Mouse (Mus musculus): ENCODE results near the gene Cd200r1. TPM values are rescaled to one million over a fixed set of nuclear protein-coding genes. Genes with fewer than 3 reads are reported as not detected.
"Not testable (repeated sequence)": the region's sequence is repeated elsewhere in the genome, so short reads cannot be mapped to it uniquely, and the experiment has no call there.

The Cd200r1 gene
- polyA plus RNA-seq, 1 experiment from 2014 or later: 1.7 TPM

- Histone ChIP-seq H3K4me2 (no peak overlapping the region), H3K4me1 (replicated peaks) (no peaks in the 10 kb centered on the region), H3K27ac (ENCODE audit: poor library complexity, severe bottlenecking) (no peak overlapping the region), H3K36me3 (no peaks in the 10 kb centered on the region), H3K9me3 (replicated peaks) (no peaks in the 10 kb centered on the region), H3K4me3 (no peak overlapping the region), H3K27me3 (replicated peaks) (no peaks in the 10 kb centered on the region), H3K9ac (no peak overlapping the region)
- ATAC-seq (ENCODE audit: insufficient number of reproducible peaks, low FRiP score): no peak
- 80% methylated on average over 7 of the region's 7 CpGs for WGBS
Measured at GRCm38 (mm10) chr16:44767506-44767905, 2.0 kb downstream of the Cd200r1 start.

GRCm38 (mm10) chr16:44767967-44768366 lies 2.4 kb downstream of the Cd200r1 start:
- WGBS: 48% methylated on average over 2 of the region's 2 CpGs
- no peaks in the 10 kb centered on the region for H3K9me3 ChIP-seq (replicated peaks)
- H3K27ac ChIP-seq (ENCODE audit: poor library complexity, severe bottlenecking): no peak overlapping the region
- no peaks in the 10 kb centered on the region for H3K27me3 ChIP-seq (replicated peaks)
- no peak overlapping the region for H3K4me2 ChIP-seq
- no peak for ATAC-seq (ENCODE audit: insufficient number of reproducible peaks, low FRiP score)
- no peaks in the 10 kb centered on the region for H3K4me1 ChIP-seq (replicated peaks)
- H3K4me3 ChIP-seq: no peak overlapping the region
- no peaks in the 10 kb centered on the region for H3K36me3 ChIP-seq
- H3K9ac ChIP-seq: no peak overlapping the region

GRCm38 (mm10) chr16:44772577-44772976 lies 7.0 kb downstream of the Cd200r1 start:
- no peak overlapping the region for H3K4me2 ChIP-seq
- no peak overlapping the region for H3K9ac ChIP-seq
- no peaks in the 10 kb centered on the region for H3K27me3 ChIP-seq (replicated peaks)
- no peaks in the 10 kb centered on the region for H3K9me3 ChIP-seq (replicated peaks)
- H3K4me1 ChIP-seq (replicated peaks): no peaks in the 10 kb centered on the region
- 68% methylated on average over 6 of the region's 6 CpGs for WGBS
- no peak overlapping the region for H3K27ac ChIP-seq (ENCODE audit: poor library complexity, severe bottlenecking)
- no peak for ATAC-seq (ENCODE audit: insufficient number of reproducible peaks, low FRiP score)
- no peaks in the 10 kb centered on the region for H3K36me3 ChIP-seq
- H3K4me3 ChIP-seq: no peak overlapping the region

- WGBS: 61% methylated on average over 3 of the region's 3 CpGs
Measured at GRCm38 (mm10) chr16:44773673-44774072, 8.1 kb downstream of the Cd200r1 start.

GRCm38 (mm10) chr16:44774201-44774600 lies 8.7 kb downstream of the Cd200r1 start:
- Histone ChIP-seq H3K36me3 (no peaks in the 10 kb centered on the region), H3K27ac (ENCODE audit: poor library complexity, severe bottlenecking) (no peak overlapping the region), H3K4me2 (no peak overlapping the region), H3K9ac (no peak overlapping the region), H3K27me3 (replicated peaks) (no peaks in the 10 kb centered on the region), H3K4me3 (no peak overlapping the region), H3K4me1 (replicated peaks) (no peaks in the 10 kb centered on the region), H3K9me3 (replicated peaks) (no peaks in the 10 kb centered on the region)
- ATAC-seq (ENCODE audit: insufficient number of reproducible peaks, low FRiP score): no peak
- WGBS: 84% methylated on average over 6 of the region's 6 CpGs

More at GRCm38 (mm10) chr16:44773673-44774072, 8.1 kb downstream of the Cd200r1 start:
- H3K9me3 ChIP-seq (replicated peaks): no peaks in the 10 kb centered on the region
- no peak for ATAC-seq (ENCODE audit: insufficient number of reproducible peaks, low FRiP score)
- no peaks in the 10 kb centered on the region for H3K36me3 ChIP-seq
- no peak overlapping the region for H3K27ac ChIP-seq (ENCODE audit: poor library complexity, severe bottlenecking)
- no peak overlapping the region for H3K4me2 ChIP-seq
- no peaks in the 10 kb centered on the region for H3K27me3 ChIP-seq (replicated peaks)
- H3K4me1 ChIP-seq (replicated peaks): no peaks in the 10 kb centered on the region
- H3K9ac ChIP-seq: no peak overlapping the region
- H3K4me3 ChIP-seq: no peak overlapping the region

- Histone ChIP-seq H3K4me2 (peak overlapping the region; percentile 17; the same call in 1 of the 2 replicates), H3K27ac (ENCODE audit: poor library complexity, severe bottlenecking) (no peak overlapping the region)
- no peak for ATAC-seq (ENCODE audit: insufficient number of reproducible peaks, low FRiP score)
Measured at GRCm38 (mm10) chr16:44778538-44779147, 13.1 kb downstream of the Cd200r1 start.

GRCm38 (mm10) chr16:44779494-44779893 lies 14.0 kb downstream of the Cd200r1 start:
- Histone ChIP-seq H3K4me2 (no peak overlapping the region), H3K4me1 (replicated peaks) (no peaks in the 10 kb centered on the region), H3K27me3 (replicated peaks) (no peaks in the 10 kb centered on the region), H3K9ac (no peak overlapping the region), H3K27ac (ENCODE audit: poor library complexity, severe bottlenecking) (no peak overlapping the region), H3K36me3 (no peaks in the 10 kb centered on the region), H3K9me3 (replicated peaks) (no peaks in the 10 kb centered on the region), H3K4me3 (no peak overlapping the region)
- no peak for ATAC-seq (ENCODE audit: insufficient number of reproducible peaks, low FRiP score)
- WGBS: 80% methylated on average over 5 of the region's 5 CpGs

More at GRCm38 (mm10) chr16:44778538-44779147, 13.1 kb downstream of the Cd200r1 start:
- H3K4me3 ChIP-seq: 0 out of 2 replicates have a peak overlapping the region, but pooled peaks have one; percentile 4
- WGBS: 57% methylated on average over 17 of the region's 17 CpGs
- H3K9ac ChIP-seq: no peak overlapping the region
- H3K36me3 ChIP-seq: no peaks in the 10 kb centered on the region
- H3K9me3 ChIP-seq (replicated peaks): no peaks in the 10 kb centered on the region
- H3K4me1 ChIP-seq (replicated peaks): no peaks in the 10 kb centered on the region
- no peaks in the 10 kb centered on the region for H3K27me3 ChIP-seq (replicated peaks)

GRCm38 (mm10) chr16:44780751-44781150 lies 15.2 kb downstream of the Cd200r1 start:
- Histone ChIP-seq H3K4me3 (no peak overlapping the region), H3K4me2 (no peak overlapping the region), H3K9ac (no peak overlapping the region), H3K4me1 (replicated peaks) (no peaks in the 10 kb centered on the region), H3K36me3 (no peaks in the 10 kb centered on the region), H3K27me3 (replicated peaks) (no peaks in the 10 kb centered on the region), H3K27ac (ENCODE audit: poor library complexity, severe bottlenecking) (no peak overlapping the region), H3K9me3 (replicated peaks) (no peaks in the 10 kb centered on the region)
- ATAC-seq (ENCODE audit: insufficient number of reproducible peaks, low FRiP score): no peak
- WGBS: 68% methylated on average over 4 of the region's 4 CpGs

- Histone ChIP-seq H3K4me2 (no peak overlapping the region), H3K4me1 (replicated peaks) (no peaks in the 10 kb centered on the region), H3K36me3 (no peaks in the 10 kb centered on the region), H3K27me3 (replicated peaks) (no peaks in the 10 kb centered on the region), H3K4me3 (no peak overlapping the region), H3K9ac (no peak overlapping the region), H3K9me3 (replicated peaks) (no peaks in the 10 kb centered on the region), H3K27ac (ENCODE audit: poor library complexity, severe bottlenecking) (no peak overlapping the region)
- ATAC-seq (ENCODE audit: insufficient number of reproducible peaks, low FRiP score): no peak
- 79% methylated on average over 1 of the region's 1 CpGs for WGBS
Measured at GRCm38 (mm10) chr16:44786934-44787333, 21.4 kb downstream of the Cd200r1 start.

GRCm38 (mm10) chr16:44794416-44794815 lies 28.9 kb downstream of the Cd200r1 start:
- Histone ChIP-seq H3K27ac (ENCODE audit: poor library complexity, severe bottlenecking) (no peak overlapping the region), H3K9me3 (replicated peaks) (no peaks in the 10 kb centered on the region), H3K9ac (no peak overlapping the region), H3K4me1 (replicated peaks) (no peaks in the 10 kb centered on the region), H3K27me3 (replicated peaks) (no peaks in the 10 kb centered on the region), H3K4me2 (no peak overlapping the region), H3K4me3 (no peak overlapping the region), H3K36me3 (no peaks in the 10 kb centered on the region)
- ATAC-seq (ENCODE audit: insufficient number of reproducible peaks, low FRiP score): no peak

- H3K4me2 ChIP-seq: no peak overlapping the region
- H3K4me3 ChIP-seq: no peak overlapping the region
- no peak for ATAC-seq (ENCODE audit: insufficient number of reproducible peaks, low FRiP score)
- H3K36me3 ChIP-seq: no peaks in the 10 kb centered on the region
- H3K27me3 ChIP-seq (replicated peaks): no peaks in the 10 kb centered on the region
- H3K9ac ChIP-seq: no peak overlapping the region
- no peak overlapping the region for H3K27ac ChIP-seq (ENCODE audit: poor library complexity, severe bottlenecking)
- no peaks in the 10 kb centered on the region for H3K9me3 ChIP-seq (replicated peaks)
- no peaks in the 10 kb centered on the region for H3K4me1 ChIP-seq (replicated peaks)
Measured at GRCm38 (mm10) chr16:44805976-44806375, 40.4 kb downstream of the Cd200r1 start.

- not testable (repeated sequence) for H3K27me3 ChIP-seq (replicated peaks); H3K4me3 ChIP-seq; H3K4me1 ChIP-seq (replicated peaks); H3K9me3 ChIP-seq (replicated peaks); H3K4me2 ChIP-seq; ATAC-seq (ENCODE audit: insufficient number of reproducible peaks, low FRiP score); H3K9ac ChIP-seq; H3K36me3 ChIP-seq; H3K27ac ChIP-seq (ENCODE audit: poor library complexity, severe bottlenecking)
- 92% methylated on average over 4 of the region's 4 CpGs for WGBS
Measured at GRCm38 (mm10) chr16:44810223-44810622, 44.7 kb downstream of the Cd200r1 start.

All from heart, embryonic 12.5 days (tissue).